Mouse (Mus musculus): ENCODE results near the gene Abcc10.

Abcc10 gene

DNA sequence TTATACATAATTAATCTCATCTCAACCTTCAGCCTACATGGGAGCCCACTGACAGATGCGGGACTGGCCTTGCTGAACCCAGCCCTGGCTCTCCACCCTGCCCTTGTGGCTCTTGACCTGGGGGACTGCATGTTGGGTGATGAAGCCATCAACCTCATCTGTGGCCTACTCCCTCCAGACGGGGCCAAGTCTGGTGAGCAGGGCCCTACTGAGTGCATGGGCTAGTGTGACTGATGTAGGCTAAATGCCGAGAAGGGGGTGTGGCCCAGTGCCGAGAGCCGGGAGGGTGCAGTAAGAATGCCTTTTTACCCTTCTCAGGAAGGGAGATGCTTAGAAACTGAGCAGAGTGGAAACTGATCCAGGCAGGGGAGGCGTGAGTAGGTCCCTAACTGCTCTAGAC is 73.0 kb downstream of the Abcc10 start:
- DNase-seq, result no peak

DNA sequence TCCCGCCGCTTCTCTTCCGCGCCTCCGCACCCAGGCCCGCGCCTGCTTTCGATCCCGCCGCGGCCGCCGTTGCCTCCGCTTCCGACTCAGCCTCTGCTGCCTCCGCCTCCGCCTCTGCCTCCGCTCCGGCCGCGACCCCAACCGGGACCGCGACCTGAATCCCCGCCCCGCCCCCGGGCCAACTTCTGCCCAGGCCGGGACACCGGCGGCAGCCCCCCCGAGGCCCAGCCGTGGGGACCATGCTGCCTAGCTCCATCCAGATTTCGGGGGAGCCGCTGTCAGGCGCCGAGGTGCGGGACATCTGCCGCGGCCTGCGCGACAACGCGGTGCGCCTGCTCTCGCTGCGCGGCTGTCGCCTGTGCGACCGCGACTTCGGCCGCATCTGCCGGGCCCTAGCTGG is 74.0 kb downstream of the Abcc10 start:
- peak in 1 of 2 experiments; percentile 30 for DNase-seq

GRCm38 (mm10) chr17:46253452-46254084 is 74.6 kb downstream of the Abcc10 start, which contains the start of gene Lrrc73:
Lrrc73 (plus strand) TSS chr17:46253531.
- DNase-seq, result peak; percentile 96
